Mouse (Mus musculus): ENCODE measurements around the gene Thsd4. TPM values are rescaled to one million over a fixed set of nuclear protein-coding genes. Genes with fewer than 3 reads are reported as not detected.

The Thsd4 gene
- polyA plus RNA-seq, 1 experiment from 2014 or later: 11.4 TPM

- Histone ChIP-seq H3K27me3 (replicated peaks; ENCODE audit: control insufficient read depth, insufficient read depth, low read length) (no peaks in the 10 kb centered on the region), H3K36me3 (ENCODE audit: control insufficient read depth, insufficient read depth) (no peaks in the 10 kb centered on the region), H3K9ac (ENCODE audit: low read depth, low read length) (0 out of 2 replicates have a peak overlapping the region, but pooled peaks have one; percentile 7), H3K4me3 (ENCODE audit: low read depth, low read length) (no peak overlapping the region), H3K4me1 (replicated peaks; ENCODE audit: control insufficient read depth, insufficient read depth, low read length) (peaks cover 6% of the 10 kb centered on the region; the same call in 1 of the 2 replicates), H3K27ac (ENCODE audit: low read depth, low read length) (peak overlapping the region; percentile 95), H3K4me2 (replicated peaks; ENCODE audit: low read depth) (peak overlapping the region; percentile 48), H3K9me3 (ENCODE audit: control insufficient read depth) (no peaks in the 10 kb centered on the region)
- no peak for TF ChIP-seq CTCF (IDR thresholded peaks at IDR 0.05; ENCODE audit: low read depth)
- peak; percentile 80 for ATAC-seq
- WGBS: 26% methylated on average over 7 of the region's 8 CpGs
These were observed 569.3 kb downstream of the Thsd4 start for GRCm38 (mm10) chr9:59952515-59953070.

DNA sequence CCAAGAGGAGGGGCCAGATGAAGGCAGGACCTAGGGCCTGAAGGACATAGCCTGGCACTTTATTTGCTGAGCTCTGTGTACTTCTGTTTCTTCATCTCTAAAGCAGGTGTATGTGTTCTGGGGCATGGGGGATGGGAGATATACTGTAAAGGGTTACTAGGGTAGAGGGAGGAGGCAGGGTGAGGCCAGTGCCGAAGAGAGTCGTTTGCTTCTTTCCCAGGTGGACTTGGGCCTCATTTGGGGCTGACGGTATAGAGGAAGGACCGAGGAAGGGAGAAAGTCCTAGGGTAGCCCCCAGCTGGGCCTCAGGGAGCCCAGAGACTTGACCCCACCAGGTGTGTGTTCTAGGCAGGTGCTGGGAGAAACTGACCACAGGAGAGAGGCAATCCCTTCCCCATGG is 569.9 kb downstream of the Thsd4 start:
- peaks cover 6% of the 10 kb centered on the region; the same call in 1 of the 2 replicates for H3K4me1 ChIP-seq (replicated peaks; ENCODE audit: control insufficient read depth, insufficient read depth, low read length)
- H3K9me3 ChIP-seq (ENCODE audit: control insufficient read depth): no peaks in the 10 kb centered on the region
- H3K4me3 ChIP-seq (ENCODE audit: low read depth, low read length): no peak overlapping the region
- no peaks in the 10 kb centered on the region for H3K36me3 ChIP-seq (ENCODE audit: control insufficient read depth, insufficient read depth)
- 43% methylated on average over 4 of the region's 4 CpGs for WGBS
- no peak overlapping the region for H3K9ac ChIP-seq (ENCODE audit: low read depth, low read length)
- peak overlapping the region; percentile 48 for H3K4me2 ChIP-seq (replicated peaks; ENCODE audit: low read depth)
- peak; percentile 86 for ATAC-seq
- no peak for TF ChIP-seq CTCF (IDR thresholded peaks at IDR 0.05; ENCODE audit: low read depth)
- H3K27ac ChIP-seq (ENCODE audit: low read depth, low read length): peak overlapping the region; percentile 95
- no peaks in the 10 kb centered on the region for H3K27me3 ChIP-seq (replicated peaks; ENCODE audit: control insufficient read depth, insufficient read depth, low read length)

- Histone ChIP-seq H3K27ac (ENCODE audit: low read depth, low read length) (no peak overlapping the region), H3K9ac (ENCODE audit: low read depth, low read length) (no peak overlapping the region), H3K4me1 (replicated peaks; ENCODE audit: control insufficient read depth, insufficient read depth, low read length) (peaks cover 6% of the 10 kb centered on the region; the same call in 1 of the 2 replicates), H3K9me3 (ENCODE audit: control insufficient read depth) (no peaks in the 10 kb centered on the region), H3K36me3 (ENCODE audit: control insufficient read depth, insufficient read depth) (no peaks in the 10 kb centered on the region), H3K4me3 (ENCODE audit: low read depth, low read length) (no peak overlapping the region), H3K4me2 (replicated peaks; ENCODE audit: low read depth) (no peak overlapping the region), H3K27me3 (replicated peaks; ENCODE audit: control insufficient read depth, insufficient read depth, low read length) (no peaks in the 10 kb centered on the region)
- ATAC-seq: no peak
- 89% methylated on average over 9 of the region's 9 CpGs for WGBS
- TF ChIP-seq CTCF (IDR thresholded peaks at IDR 0.05; ENCODE audit: low read depth): no peak
These were observed 570.7 kb downstream of the Thsd4 start for GRCm38 (mm10) chr9:59951001-59951750.

DNA sequence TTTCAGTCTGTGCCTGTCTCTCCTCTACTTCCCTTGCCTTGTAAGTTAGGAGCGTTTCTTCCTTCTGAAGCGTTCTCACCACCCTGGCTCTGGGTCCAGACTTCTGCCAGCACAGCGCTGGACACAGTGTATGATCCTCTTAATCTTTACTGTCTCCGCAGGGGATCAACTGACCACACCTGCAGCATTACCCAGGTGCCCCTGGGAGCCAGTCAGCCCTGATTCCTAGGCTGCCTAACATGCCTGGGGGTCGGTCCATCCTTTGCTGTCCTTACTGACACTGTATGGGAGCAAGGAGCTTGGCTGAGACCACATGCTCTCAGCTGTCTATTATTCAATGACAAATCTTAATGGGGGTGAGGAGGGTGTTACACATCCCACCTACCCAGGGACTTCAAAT is 571.9 kb downstream of the Thsd4 start:
- TF ChIP-seq CTCF (IDR thresholded peaks at IDR 0.05; ENCODE audit: low read depth): no peak
- H3K9me3 ChIP-seq (ENCODE audit: control insufficient read depth): no peaks in the 10 kb centered on the region
- H3K9ac ChIP-seq (ENCODE audit: low read depth, low read length): no peak overlapping the region
- H3K36me3 ChIP-seq (ENCODE audit: control insufficient read depth, insufficient read depth): no peaks in the 10 kb centered on the region
- H3K27ac ChIP-seq (ENCODE audit: low read depth, low read length): no peak overlapping the region
- no peaks in the 10 kb centered on the region for H3K27me3 ChIP-seq (replicated peaks; ENCODE audit: control insufficient read depth, insufficient read depth, low read length)
- H3K4me1 ChIP-seq (replicated peaks; ENCODE audit: control insufficient read depth, insufficient read depth, low read length): peaks cover 8% of the 10 kb centered on the region; the same call in 1 of the 2 replicates
- 79% methylated on average over 5 of the region's 5 CpGs for WGBS
- H3K4me2 ChIP-seq (replicated peaks; ENCODE audit: low read depth): no peak overlapping the region; the same call in 1 of the 2 replicates
- no peak for ATAC-seq
- no peak overlapping the region for H3K4me3 ChIP-seq (ENCODE audit: low read depth, low read length)

GRCm38 (mm10) chr9:59949511-59949910 is 572.3 kb downstream of the Thsd4 start:
- Histone ChIP-seq H3K4me1 (replicated peaks; ENCODE audit: control insufficient read depth, insufficient read depth, low read length) (peaks cover 8% of the 10 kb centered on the region; the same call in 1 of the 2 replicates), H3K36me3 (ENCODE audit: control insufficient read depth, insufficient read depth) (no peaks in the 10 kb centered on the region), H3K27me3 (replicated peaks; ENCODE audit: control insufficient read depth, insufficient read depth, low read length) (no peaks in the 10 kb centered on the region), H3K4me2 (replicated peaks; ENCODE audit: low read depth) (peak overlapping the region; percentile 57), H3K4me3 (ENCODE audit: low read depth, low read length) (no peak overlapping the region), H3K9ac (ENCODE audit: low read depth, low read length) (no peak overlapping the region), H3K27ac (ENCODE audit: low read depth, low read length) (peak overlapping the region; percentile 71; the same call in 1 of the 2 replicates), H3K9me3 (ENCODE audit: control insufficient read depth) (no peaks in the 10 kb centered on the region)
- no peak for ATAC-seq
- 52% methylated on average over 6 of the region's 6 CpGs for WGBS
- TF ChIP-seq CTCF (IDR thresholded peaks at IDR 0.05; ENCODE audit: low read depth): no peak

GRCm38 (mm10) chr9:59948691-59949250 is 573.1 kb downstream of the Thsd4 start:
- H3K27ac ChIP-seq (ENCODE audit: low read depth, low read length): peak overlapping the region; percentile 71
- H3K9ac ChIP-seq (ENCODE audit: low read depth, low read length): no peak overlapping the region
- H3K36me3 ChIP-seq (ENCODE audit: control insufficient read depth, insufficient read depth): no peaks in the 10 kb centered on the region
- TF ChIP-seq CTCF (IDR thresholded peaks at IDR 0.05; ENCODE audit: low read depth): no peak
- peaks cover 10% of the 10 kb centered on the region; the same call in 1 of the 2 replicates for H3K4me1 ChIP-seq (replicated peaks; ENCODE audit: control insufficient read depth, insufficient read depth, low read length)
- H3K4me2 ChIP-seq (replicated peaks; ENCODE audit: low read depth): peak overlapping the region; percentile 57
- no peaks in the 10 kb centered on the region for H3K27me3 ChIP-seq (replicated peaks; ENCODE audit: control insufficient read depth, insufficient read depth, low read length)
- peak overlapping the region; percentile 29; the same call in 1 of the 2 replicates for H3K4me3 ChIP-seq (ENCODE audit: low read depth, low read length)
- no peak for ATAC-seq
- no peaks in the 10 kb centered on the region for H3K9me3 ChIP-seq (ENCODE audit: control insufficient read depth)
- 65% methylated on average over 17 of the region's 17 CpGs for WGBS
